In the genomic region with DNA sequence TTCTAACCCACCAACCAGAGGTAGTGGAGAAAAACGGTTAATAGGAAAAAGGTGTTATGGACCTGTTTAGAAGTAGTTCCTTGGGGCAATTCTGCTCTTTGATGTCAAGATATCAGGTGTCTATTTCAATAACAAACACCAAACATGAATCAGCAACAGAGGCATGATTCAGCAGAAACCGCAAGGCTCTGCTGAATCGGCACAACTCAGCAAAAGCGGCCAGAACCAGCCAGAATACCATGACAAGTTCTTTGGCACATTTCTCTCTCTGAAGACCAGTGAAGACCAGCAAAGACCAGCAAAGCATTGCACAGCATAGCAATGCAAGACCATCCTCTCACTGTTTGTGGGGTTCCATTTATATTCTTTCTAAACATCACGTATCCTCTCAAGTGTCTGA, we compare ENCODE assay signal across 21 mouse cellular contexts. TPM values are rescaled to one million over a fixed set of nuclear protein-coding genes. Genes with fewer than 3 reads are reported as not detected.
A peak's percentile ranks its signal among the peaks of the same experiment; 100 is the strongest.
DNase-seq lines count a peak whose midpoint lies in the region; ATAC-seq lines count a peak whose summit lies in the region.
"Had no signal": no experiment of that assay in that cellular context is flagged by ENCODE, and none has a peak within 500 bp of the region (broad histone marks: within the 10 kb centered on the region; RNA-seq: fewer than 3 reads in every experiment).

No protein-coding gene starts in this region.

- H3K4me2 ChIP-seq in midbrain, embryonic 11.5 days: no peak overlapping the region
- H3K4me2 ChIP-seq in midbrain, embryonic 13.5 days (replicated peaks): no peak overlapping the region
- H3K4me2 ChIP-seq in liver, embryonic 12.5 days: no peak overlapping the region
- H3K4me2 ChIP-seq: embryonic facial prominence, embryonic 13.5 days; hindbrain, embryonic 15.5 days; intestine, embryonic 15.5 days; limb, embryonic 13.5 days; lung, embryonic 15.5 days; midbrain, embryonic 12.5 days; neural tube, embryonic 12.5 days had no signal

- no peak overlapping the region for H3K27ac ChIP-seq in midbrain, embryonic 11.5 days (ENCODE audit: low read depth, low read length)
- no peak overlapping the region for H3K27ac ChIP-seq in midbrain, embryonic 13.5 days
- peak overlapping the region; percentile 64 for H3K27ac ChIP-seq in liver, embryonic 12.5 days
- H3K27ac ChIP-seq: embryonic facial prominence, embryonic 13.5 days; hindbrain, embryonic 15.5 days; intestine, embryonic 15.5 days; limb, embryonic 13.5 days; lung, embryonic 15.5 days; midbrain, embryonic 12.5 days; neural tube, embryonic 12.5 days had no signal

- no peak for ATAC-seq in midbrain, embryonic 11.5 days (ENCODE audit: low FRiP score)
- no peak for ATAC-seq in midbrain, embryonic 13.5 days
- ATAC-seq in liver, embryonic 12.5 days: peak; percentile 65
- ATAC-seq: forebrain, embryonic 16.5 days; intestine, embryonic 15.5 days had no signal

- no peak overlapping the region for H3K9ac ChIP-seq in midbrain, embryonic 11.5 days (ENCODE audit: low read length)
- H3K9ac ChIP-seq in midbrain, embryonic 13.5 days (replicated peaks): no peak overlapping the region
- H3K9ac ChIP-seq in liver, embryonic 12.5 days: no peak overlapping the region
- H3K9ac ChIP-seq: embryonic facial prominence, embryonic 13.5 days; hindbrain, embryonic 15.5 days; intestine, embryonic 15.5 days; limb, embryonic 13.5 days; lung, embryonic 15.5 days; midbrain, embryonic 12.5 days; neural tube, embryonic 12.5 days had no signal

- DNase-seq in midbrain, embryonic 11.5 days (ENCODE audit: low spot score, missing footprints): peak; percentile 60
- DNase-seq in NIH3T3 (ENCODE audit: low read depth): peak; percentile 15
- DNase-seq in lung, postnatal 25 days (ENCODE audit: low spot score): no peak
- DNase-seq in layer of hippocampus, adult 18-20 months (ENCODE audit: low spot score in 2 of 2): no peak
- no peak for DNase-seq in kidney, postnatal 4 days
- DNase-seq: adrenal gland, adult 2 months; cerebellum, adult 9-11 months; heart, postnatal 14 days; kidney, postnatal 36 days; right cerebral cortex, adult 18-20 months; thymus, postnatal 36 days had no signal

- no peaks in the 10 kb centered on the region for H3K27me3 ChIP-seq in midbrain, embryonic 11.5 days (ENCODE audit: control insufficient read depth, insufficient read depth, low read length)
- no peaks in the 10 kb centered on the region for H3K27me3 ChIP-seq in midbrain, embryonic 13.5 days
- no peaks in the 10 kb centered on the region; the same call in 1 of the 2 replicates for H3K27me3 ChIP-seq in liver, embryonic 12.5 days (replicated peaks)
- H3K27me3 ChIP-seq: embryonic facial prominence, embryonic 13.5 days; hindbrain, embryonic 15.5 days; intestine, embryonic 15.5 days; limb, embryonic 13.5 days; lung, embryonic 15.5 days; midbrain, embryonic 12.5 days; neural tube, embryonic 12.5 days had no signal

- H3K36me3 ChIP-seq in midbrain, embryonic 11.5 days (ENCODE audit: control insufficient read depth, insufficient read depth, low read length): no peaks in the 10 kb centered on the region
- no peaks in the 10 kb centered on the region for H3K36me3 ChIP-seq in midbrain, embryonic 13.5 days
- H3K36me3 ChIP-seq in liver, embryonic 12.5 days: no peaks in the 10 kb centered on the region
- H3K36me3 ChIP-seq: embryonic facial prominence, embryonic 13.5 days; hindbrain, embryonic 15.5 days; intestine, embryonic 15.5 days; limb, embryonic 13.5 days; lung, embryonic 15.5 days; midbrain, embryonic 12.5 days; neural tube, embryonic 12.5 days had no signal

- H3K4me1 ChIP-seq in midbrain, embryonic 11.5 days (ENCODE audit: control insufficient read depth, insufficient read depth, low read length): 0 out of 2 replicates have a peak, but pooled peaks cover 4% of the 10 kb centered on the region
- H3K4me1 ChIP-seq in midbrain, embryonic 13.5 days (replicated peaks): peaks cover 4% of the 10 kb centered on the region
- H3K4me1 ChIP-seq in liver, embryonic 12.5 days: peaks cover 26% of the 10 kb centered on the region
- H3K4me1 ChIP-seq: hindbrain, embryonic 15.5 days; intestine, embryonic 15.5 days; limb, embryonic 13.5 days; lung, embryonic 15.5 days; neural tube, embryonic 12.5 days had no signal

- WGBS in midbrain, embryonic 11.5 days: 90% methylated on average over 5 of the region's 5 CpGs
- 95% methylated on average over 5 of the region's 5 CpGs for WGBS in midbrain, embryonic 13.5 days
- 75% methylated on average over 5 of the region's 5 CpGs for WGBS in liver, embryonic 12.5 days (ENCODE audit: insufficient replicate concordance)

- no peaks in the 10 kb centered on the region for H3K9me3 ChIP-seq in midbrain, embryonic 11.5 days (ENCODE audit: control insufficient read depth, low read length)
- no peaks in the 10 kb centered on the region for H3K9me3 ChIP-seq in midbrain, embryonic 13.5 days
- H3K9me3 ChIP-seq in liver, embryonic 12.5 days (replicated peaks): no peaks in the 10 kb centered on the region
- H3K9me3 ChIP-seq: embryonic facial prominence, embryonic 13.5 days; hindbrain, embryonic 15.5 days; intestine, embryonic 15.5 days; limb, embryonic 13.5 days; lung, embryonic 15.5 days; midbrain, embryonic 12.5 days; neural tube, embryonic 12.5 days had no signal

- no peak overlapping the region for H3K4me3 ChIP-seq in midbrain, embryonic 11.5 days (ENCODE audit: low read depth, low read length)
- no peak overlapping the region for H3K4me3 ChIP-seq in midbrain, embryonic 13.5 days (replicated peaks)
- no peak overlapping the region for H3K4me3 ChIP-seq in liver, embryonic 12.5 days
- H3K4me3 ChIP-seq: embryonic facial prominence, embryonic 13.5 days; hindbrain, embryonic 15.5 days; intestine, embryonic 15.5 days; limb, embryonic 13.5 days; lung, embryonic 15.5 days; midbrain, embryonic 12.5 days; neural tube, embryonic 12.5 days had no signal

RNA-seq across cellular contexts. Expression of a gene that starts 57.9 kb away (rescaled TPM):
- 10.2 and 10.8 TPM in 2 replicates for polyA plus RNA-seq in midbrain, embryonic 11.5 days (2014; fragmentation: Nextera tagmentation; extraction: Ambion mirVana)
- 10.7 and 11.4 TPM in 2 replicates for polyA plus RNA-seq in midbrain, embryonic 13.5 days (2015; fragmentation: Nextera tagmentation; extraction: Ambion mirVana)
- 4.6 and 5.1 TPM in 2 replicates for polyA plus RNA-seq in liver, embryonic 12.5 days (2016; fragmentation: Nextera tagmentation; extraction: Ambion mirVana)
- 10 to 100 TPM; 45.4 to 45.5 TPM for total RNA-seq in layer of hippocampus, adult 18-20 months (2021)

Comparison
In these comparisons a context has a peak if more than half of its experiments do, and no peak if none do; other contexts are left out.
1. DNase-seq: peak in midbrain, embryonic 11.5 days (single experiment) and NIH3T3 (single experiment); none in lung, postnatal 25 days (single experiment), layer of hippocampus, adult 18-20 months (0 of 2) and kidney, postnatal 4 days (0 of 2).